Mouse (Mus musculus): ENCODE results near the gene Wwc2.

The Wwc2 gene

GRCm38 (mm10) chr8:47900361-47900760, 90.4 kb downstream of the Wwc2 start:
- DNase-seq, result no peak

DNA sequence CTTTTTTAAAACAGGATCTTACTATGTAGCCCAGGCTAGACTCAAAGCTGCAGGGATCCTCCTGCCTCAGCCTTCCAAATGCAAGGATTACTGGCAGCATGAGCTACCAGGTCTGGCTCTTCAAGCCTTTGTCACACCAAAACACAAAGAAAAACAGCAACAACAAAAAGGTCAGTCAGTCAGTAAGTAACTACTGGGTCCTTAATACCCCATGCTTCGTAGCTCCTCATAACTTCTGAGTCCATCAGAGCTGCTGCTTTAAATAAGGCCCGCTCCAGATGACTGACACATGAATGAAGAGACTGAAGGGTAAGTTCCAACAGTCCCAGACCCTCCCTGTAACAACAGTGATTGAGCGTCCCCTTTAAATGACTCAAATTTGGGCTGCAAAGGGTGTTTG, 90.8 kb downstream of the Wwc2 start:
- DNase-seq, result no peak

- no peak for DNase-seq
Observed at GRCm38 (mm10) chr8:47892419-47892818, 98.3 kb downstream of the Wwc2 start.

GRCm38 (mm10) chr8:47891641-47892040, 99.1 kb downstream of the Wwc2 start:
- DNase-seq, result no peak

DNA sequence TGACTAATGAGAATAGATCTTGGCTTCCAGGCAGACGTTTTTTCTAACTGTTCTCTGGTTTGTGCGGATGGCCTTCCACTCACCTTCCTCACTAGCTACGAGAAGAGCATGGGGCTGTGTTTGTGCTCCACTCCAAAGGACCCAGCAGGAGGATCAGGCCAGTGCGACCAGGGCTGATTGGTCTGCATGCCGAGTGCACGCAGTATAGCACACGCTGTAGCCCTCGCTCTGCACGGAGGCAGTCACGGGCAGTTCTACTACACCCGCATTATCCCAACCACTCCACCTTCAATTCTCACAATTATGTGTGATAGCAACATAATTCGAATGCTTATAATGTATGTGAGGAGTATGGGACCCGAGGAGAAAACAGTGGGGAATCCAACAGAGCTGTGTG, 99.9 kb downstream of the Wwc2 start:
- DNase-seq, result no peak

- peak; percentile 52 for DNase-seq
Observed at GRCm38 (mm10) chr8:47889936-47890813, 100.5 kb downstream of the Wwc2 start.

GRCm38 (mm10) chr8:47888841-47889570, 101.7 kb downstream of the Wwc2 start:
- no peak for DNase-seq

- no peak for DNase-seq
Observed at GRCm38 (mm10) chr8:47884306-47884705, 106.4 kb downstream of the Wwc2 start.

GRCm38 (mm10) chr8:47883739-47884138, 107.0 kb downstream of the Wwc2 start:
- DNase-seq, result no peak

DNA sequence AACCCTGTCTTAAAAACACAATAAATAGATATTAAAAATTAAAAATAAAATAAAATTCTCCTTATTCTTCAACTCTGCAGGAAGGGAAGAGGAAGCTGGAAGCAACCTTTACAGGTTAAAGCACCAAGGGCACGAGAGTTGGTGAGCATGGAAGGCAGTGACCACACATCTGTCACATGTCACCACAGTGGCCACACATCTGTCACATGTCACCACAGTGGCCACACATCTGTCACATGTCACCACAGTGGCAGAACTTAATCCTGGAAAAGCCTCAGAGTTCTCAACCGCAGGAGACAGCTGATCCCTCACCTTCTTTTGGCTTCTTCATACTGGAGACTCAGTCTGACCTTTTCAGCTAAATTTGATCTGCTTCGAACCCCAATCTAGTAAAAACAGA, 112.2 kb downstream of the Wwc2 start:
- no peak for DNase-seq

- DNase-seq, result no peak
Observed at GRCm38 (mm10) chr8:47875865-47876264, 114.9 kb downstream of the Wwc2 start.

GRCm38 (mm10) chr8:47874497-47875178, 116.1 kb downstream of the Wwc2 start:
- no peak for DNase-seq

DNA sequence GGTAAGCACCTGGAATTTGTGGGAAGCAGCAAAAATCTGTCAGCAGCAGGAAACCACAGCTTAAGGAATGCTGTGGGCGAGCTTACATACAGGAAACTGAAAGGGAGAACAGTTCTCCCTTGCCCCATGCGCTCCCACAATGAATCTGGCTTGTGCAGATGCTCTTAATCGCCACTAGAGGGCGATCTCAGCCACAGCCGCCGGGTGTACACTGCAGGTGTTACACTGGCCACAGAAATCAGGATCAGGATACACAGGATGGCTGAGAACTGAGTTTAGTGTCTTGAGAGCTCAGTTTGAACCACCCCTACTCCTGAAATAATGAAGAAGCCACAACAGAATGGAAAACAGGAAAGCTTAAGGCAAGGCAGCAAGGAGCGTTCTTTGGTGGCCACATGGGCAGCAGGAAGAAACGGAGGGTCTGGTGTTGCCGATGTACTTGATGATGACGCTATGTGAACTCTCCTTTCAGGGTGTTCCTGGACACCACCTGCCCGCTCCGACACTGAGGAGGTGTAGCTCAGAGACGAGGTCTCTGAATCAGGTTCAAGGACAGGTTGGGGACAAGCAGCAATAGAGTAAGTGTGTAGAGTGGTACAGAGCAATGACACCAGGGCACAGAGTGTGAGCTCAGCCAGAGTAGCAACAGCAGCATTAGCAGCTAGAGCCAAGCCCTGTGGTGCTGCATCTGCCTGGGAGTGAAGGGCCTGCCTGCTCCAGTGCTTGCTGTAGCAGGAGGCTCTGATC, 118.2 kb downstream of the Wwc2 start:
- DNase-seq, result peak; percentile 68

DNA sequence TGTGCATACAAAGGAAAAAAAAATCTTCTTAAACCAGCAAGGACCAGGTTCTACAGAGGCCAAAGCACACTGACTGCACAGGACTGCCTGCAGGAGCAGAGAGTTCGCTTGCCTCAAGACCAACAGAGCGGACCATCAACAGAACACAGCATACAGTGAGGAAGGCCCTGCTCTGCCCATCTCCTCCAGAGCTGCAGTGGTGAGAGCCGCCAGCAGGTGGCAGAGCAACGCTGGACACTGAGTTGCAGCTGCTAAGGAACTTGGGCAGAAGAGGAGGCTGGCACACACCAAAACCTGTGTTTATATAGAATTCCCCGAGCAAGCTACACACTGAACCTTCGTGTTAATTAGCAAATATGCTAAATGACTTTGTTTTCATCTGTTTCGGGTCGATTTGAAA, 123.7 kb downstream of the Wwc2 start:
- DNase-seq, result peak; percentile 83

GRCm38 (mm10) chr8:47866568-47866967, 124.2 kb downstream of the Wwc2 start:
- DNase-seq, result no peak

GRCm38 (mm10) chr8:47859259-47859658, 131.5 kb downstream of the Wwc2 start:
- no peak for DNase-seq

GRCm38 (mm10) chr8:47853356-47853755, 137.4 kb downstream of the Wwc2 start:
- DNase-seq, result no peak

GRCm38 (mm10) chr8:47852737-47853136, 138.0 kb downstream of the Wwc2 start:
- no peak for DNase-seq

- DNase-seq, result peak; percentile 41
Observed at GRCm38 (mm10) chr8:47851824-47852502, 138.8 kb downstream of the Wwc2 start.

DNA sequence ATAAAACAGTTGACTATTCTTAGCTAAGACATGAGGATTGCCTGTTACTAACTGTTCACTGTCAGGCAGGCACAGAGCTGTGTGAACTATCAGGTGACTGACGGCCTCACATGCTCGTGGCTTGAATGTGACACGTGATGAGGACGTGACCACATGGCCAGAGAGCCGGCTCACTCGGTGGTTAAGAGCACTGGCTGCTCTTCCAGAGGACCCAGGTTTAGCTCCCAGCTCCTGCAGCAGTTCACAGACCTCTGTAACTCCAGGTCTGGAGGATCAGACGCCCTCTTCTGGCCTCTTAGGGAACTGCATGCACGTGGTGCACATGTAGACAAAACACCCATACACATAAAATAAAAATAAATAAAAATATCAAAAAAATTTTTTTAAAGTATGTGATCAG, 140.9 kb downstream of the Wwc2 start:
- DNase-seq, result no peak

- DNase-seq, result no peak
Observed at GRCm38 (mm10) chr8:47847931-47848330, 142.8 kb downstream of the Wwc2 start.

GRCm38 (mm10) chr8:47847161-47847560, 143.6 kb downstream of the Wwc2 start:
- DNase-seq, result no peak
